Mouse (Mus musculus): ENCODE results near the gene Gm16381.
"Not testable (repeated sequence)": the region's sequence is repeated elsewhere in the genome, so short reads cannot be mapped to it uniquely, and the experiment has no call there.

- not testable (repeated sequence) for TF ChIP-seq CTCF (IDR thresholded peaks at IDR 0.05; ENCODE audit: borderline replicate concordance, extremely low read depth, insufficient read depth, insufficient read length); POLR2A (IDR thresholded peaks at IDR 0.05; ENCODE audit: borderline replicate concordance, extremely low read depth, insufficient read depth, insufficient read length, poor library complexity, severe bottlenecking)
These were observed 25.9 kb downstream of the Gm16381 start, which contains the start of gene Gm4027 for GRCm38 (mm10) chr12:87618569-87618968.

Data from brain, embryonic 14.5 days (tissue).